Mouse (Mus musculus): ENCODE results near the gene Trp73. TPM values are rescaled to one million over a fixed set of nuclear protein-coding genes. Genes with fewer than 3 reads are reported as not detected.

Trp73 gene
- polyA plus RNA-seq, 1 experiment from 2014 or later: 0.13 TPM

- H3K4me1 ChIP-seq (replicated peaks): no peaks in the 10 kb centered on the region
- H3K9me3 ChIP-seq: no peaks in the 10 kb centered on the region
- WGBS: 55% methylated on average over 5 of the region's 5 CpGs
- H3K27ac ChIP-seq: no peak overlapping the region
- no peak overlapping the region for H3K4me2 ChIP-seq (replicated peaks)
- no peaks in the 10 kb centered on the region; the same call in 1 of the 2 replicates for H3K27me3 ChIP-seq (replicated peaks)
- H3K4me3 ChIP-seq (replicated peaks): no peak overlapping the region
- no peak for ATAC-seq
- H3K36me3 ChIP-seq: no peaks in the 10 kb centered on the region
- no peak overlapping the region for H3K9ac ChIP-seq
Observed at GRCm38 (mm10) chr4:154089205-154089604, 50.8 kb downstream of the Trp73 start.

- no peak overlapping the region for H3K4me3 ChIP-seq (replicated peaks)
- peaks cover 15% of the 10 kb centered on the region for H3K27me3 ChIP-seq (replicated peaks)
- no peak overlapping the region for H3K9ac ChIP-seq
- no peaks in the 10 kb centered on the region for H3K9me3 ChIP-seq
- no peaks in the 10 kb centered on the region for H3K36me3 ChIP-seq
- no peak for ATAC-seq
- H3K4me2 ChIP-seq (replicated peaks): no peak overlapping the region
- no peak overlapping the region for H3K27ac ChIP-seq
- H3K4me1 ChIP-seq (replicated peaks): no peaks in the 10 kb centered on the region
- WGBS: 87% methylated on average over 8 of the region's 8 CpGs
Observed at GRCm38 (mm10) chr4:154086436-154086835, 53.6 kb downstream of the Trp73 start.

GRCm38 (mm10) chr4:154085856-154086255 lies 54.2 kb downstream of the Trp73 start:
- Histone ChIP-seq H3K4me3 (replicated peaks) (no peak overlapping the region), H3K9ac (no peak overlapping the region), H3K9me3 (no peaks in the 10 kb centered on the region), H3K36me3 (no peaks in the 10 kb centered on the region), H3K27me3 (replicated peaks) (peaks cover 21% of the 10 kb centered on the region), H3K27ac (no peak overlapping the region), H3K4me1 (replicated peaks) (no peaks in the 10 kb centered on the region), H3K4me2 (replicated peaks) (no peak overlapping the region)
- ATAC-seq: no peak
- WGBS: 66% methylated on average over 3 of the region's 3 CpGs

GRCm38 (mm10) chr4:154081974-154082373 lies 58.0 kb downstream of the Trp73 start:
- Histone ChIP-seq H3K27ac (no peak overlapping the region), H3K9me3 (no peaks in the 10 kb centered on the region), H3K36me3 (no peaks in the 10 kb centered on the region), H3K4me2 (replicated peaks) (no peak overlapping the region), H3K27me3 (replicated peaks) (peaks cover 48% of the 10 kb centered on the region), H3K9ac (no peak overlapping the region), H3K4me1 (replicated peaks) (no peaks in the 10 kb centered on the region), H3K4me3 (replicated peaks) (no peak overlapping the region)
- 11% methylated on average over 1 of the region's 1 CpGs for WGBS
- no peak for ATAC-seq

GRCm38 (mm10) chr4:154081021-154081420 lies 59.0 kb downstream of the Trp73 start:
- Histone ChIP-seq H3K4me1 (replicated peaks) (no peaks in the 10 kb centered on the region), H3K9ac (no peak overlapping the region), H3K27me3 (replicated peaks) (peaks cover 52% of the 10 kb centered on the region), H3K4me3 (replicated peaks) (no peak overlapping the region), H3K36me3 (no peaks in the 10 kb centered on the region), H3K9me3 (no peaks in the 10 kb centered on the region), H3K27ac (no peak overlapping the region), H3K4me2 (replicated peaks) (no peak overlapping the region)
- no peak for ATAC-seq
- 4% methylated on average over 13 of the region's 13 CpGs for WGBS

GRCm38 (mm10) chr4:154080211-154080610 lies 59.8 kb downstream of the Trp73 start:
- Histone ChIP-seq H3K36me3 (no peaks in the 10 kb centered on the region), H3K27me3 (replicated peaks) (peaks cover 52% of the 10 kb centered on the region), H3K9ac (no peak overlapping the region), H3K9me3 (no peaks in the 10 kb centered on the region), H3K4me1 (replicated peaks) (no peaks in the 10 kb centered on the region), H3K4me3 (replicated peaks) (no peak overlapping the region), H3K4me2 (replicated peaks) (no peak overlapping the region), H3K27ac (no peak overlapping the region)
- WGBS: 59% methylated on average over 4 of the region's 4 CpGs
- no peak for ATAC-seq

GRCm38 (mm10) chr4:154071941-154072340 lies 68.1 kb downstream of the Trp73 start:
- no peaks in the 10 kb centered on the region for H3K4me1 ChIP-seq (replicated peaks)
- no peak overlapping the region for H3K9ac ChIP-seq
- no peaks in the 10 kb centered on the region for H3K36me3 ChIP-seq
- H3K9me3 ChIP-seq: no peaks in the 10 kb centered on the region
- peaks cover 26% of the 10 kb centered on the region for H3K27me3 ChIP-seq (replicated peaks)
- no peak overlapping the region for H3K27ac ChIP-seq
- 15% methylated on average over 11 of the region's 16 CpGs for whole genome bisulfite sequencing
- ATAC-seq: no peak
- H3K4me3 ChIP-seq (replicated peaks): no peak overlapping the region
- no peak overlapping the region for H3K4me2 ChIP-seq (replicated peaks)

- Histone ChIP-seq H3K9me3 (no peaks in the 10 kb centered on the region), H3K4me2 (replicated peaks) (no peak overlapping the region), H3K27me3 (replicated peaks) (peaks cover 22% of the 10 kb centered on the region), H3K4me1 (replicated peaks) (no peaks in the 10 kb centered on the region), H3K4me3 (replicated peaks) (no peak overlapping the region), H3K27ac (no peak overlapping the region), H3K36me3 (no peaks in the 10 kb centered on the region), H3K9ac (no peak overlapping the region)
- no peak for ATAC-seq
- WGBS: under 1% methylated on average over 15 of the region's 20 CpGs
Observed at GRCm38 (mm10) chr4:154071521-154071920, 68.5 kb downstream of the Trp73 start.

- H3K4me2 ChIP-seq (replicated peaks): no peak overlapping the region
- H3K4me1 ChIP-seq (replicated peaks): no peaks in the 10 kb centered on the region
- no peak overlapping the region for H3K9ac ChIP-seq
- under 1% methylated on average over 5 of the region's 5 CpGs for WGBS
- no peak overlapping the region for H3K4me3 ChIP-seq (replicated peaks)
- ATAC-seq: 0 out of 2 replicates have a peak, but pooled peaks have one; percentile 41
- no peak overlapping the region for H3K27ac ChIP-seq
- no peaks in the 10 kb centered on the region for H3K9me3 ChIP-seq
- H3K27me3 ChIP-seq (replicated peaks): peaks cover 22% of the 10 kb centered on the region
- no peaks in the 10 kb centered on the region for H3K36me3 ChIP-seq
Observed at GRCm38 (mm10) chr4:154070896-154071295, 69.1 kb downstream of the Trp73 start.

- H3K27me3 ChIP-seq (replicated peaks): peaks cover 9% of the 10 kb centered on the region; the same call in 1 of the 2 replicates
- H3K4me1 ChIP-seq (replicated peaks): no peaks in the 10 kb centered on the region
- no peak overlapping the region for H3K4me2 ChIP-seq (replicated peaks)
- H3K36me3 ChIP-seq: no peaks in the 10 kb centered on the region
- 61% methylated on average over 14 of the region's 14 CpGs for WGBS
- H3K27ac ChIP-seq: no peak overlapping the region
- H3K9ac ChIP-seq: no peak overlapping the region
- ATAC-seq: peak; percentile 68
- no peaks in the 10 kb centered on the region for H3K9me3 ChIP-seq
- no peak overlapping the region for H3K4me3 ChIP-seq (replicated peaks)
Observed at GRCm38 (mm10) chr4:154064827-154065773, 74.9 kb downstream of the Trp73 start.

GRCm38 (mm10) chr4:154057696-154058095 lies 82.3 kb downstream of the Trp73 start:
- ATAC-seq: no peak
- no peak overlapping the region for H3K27ac ChIP-seq
- no peaks in the 10 kb centered on the region for H3K4me1 ChIP-seq (replicated peaks)
- H3K27me3 ChIP-seq (replicated peaks): 0 out of 2 replicates have a peak, but pooled peaks cover 3% of the 10 kb centered on the region
- H3K4me2 ChIP-seq (replicated peaks): no peak overlapping the region
- H3K4me3 ChIP-seq (replicated peaks): no peak overlapping the region
- no peak overlapping the region for H3K9ac ChIP-seq
- H3K36me3 ChIP-seq: no peaks in the 10 kb centered on the region
- WGBS: 58% methylated on average over 4 of the region's 4 CpGs
- H3K9me3 ChIP-seq: no peaks in the 10 kb centered on the region

- Histone ChIP-seq H3K4me2 (replicated peaks) (no peak overlapping the region), H3K9me3 (no peaks in the 10 kb centered on the region), H3K27me3 (replicated peaks) (0 out of 2 replicates have a peak, but pooled peaks cover 3% of the 10 kb centered on the region), H3K36me3 (no peaks in the 10 kb centered on the region), H3K4me3 (replicated peaks) (no peak overlapping the region), H3K27ac (no peak overlapping the region), H3K4me1 (replicated peaks) (no peaks in the 10 kb centered on the region), H3K9ac (no peak overlapping the region)
- WGBS: 36% methylated on average over 2 of the region's 2 CpGs
- no peak for ATAC-seq
Observed at GRCm38 (mm10) chr4:154056661-154057060, 83.3 kb downstream of the Trp73 start.

GRCm38 (mm10) chr4:154056046-154056445 lies 84.0 kb downstream of the Trp73 start:
- no peaks in the 10 kb centered on the region for H3K4me1 ChIP-seq (replicated peaks)
- H3K27me3 ChIP-seq (replicated peaks): 0 out of 2 replicates have a peak, but pooled peaks cover 3% of the 10 kb centered on the region
- WGBS: 64% methylated on average over 2 of the region's 2 CpGs
- no peaks in the 10 kb centered on the region for H3K36me3 ChIP-seq
- H3K4me2 ChIP-seq (replicated peaks): no peak overlapping the region
- H3K27ac ChIP-seq: no peak overlapping the region
- no peaks in the 10 kb centered on the region for H3K9me3 ChIP-seq
- no peak for ATAC-seq
- H3K9ac ChIP-seq: no peak overlapping the region
- no peak overlapping the region for H3K4me3 ChIP-seq (replicated peaks)

Data from intestine, embryonic 15.5 days (tissue).